Mouse (Mus musculus): Measurements from ENCODE around the gene Mafb.

Gene Mafb

DNA sequence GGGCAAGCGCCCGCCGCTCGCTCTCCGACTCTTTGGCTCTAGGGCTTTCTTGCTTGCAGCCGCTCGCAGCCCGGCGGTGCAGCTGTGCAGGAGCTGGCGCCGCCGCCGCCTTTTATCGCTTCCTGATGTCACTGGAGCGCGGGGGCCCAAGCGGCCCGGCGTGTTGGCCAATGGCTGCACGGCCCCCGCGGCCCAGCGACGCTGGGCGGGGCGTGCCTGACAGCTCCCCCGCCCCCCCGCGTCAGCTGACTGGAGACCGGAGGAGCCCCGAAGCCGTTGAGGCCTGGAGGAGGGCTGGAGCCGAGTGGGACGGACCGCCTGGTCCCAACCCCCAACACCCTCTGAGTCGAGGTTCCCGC lies at the start of gene Mafb:
Mafb (minus strand) TSS at position 86 of the 359 bp plus-strand sequence.
- DNase-seq, result peak; percentile 95

- no peak for DNase-seq
These were observed 48.3 kb upstream of the Mafb start for GRCm38 (mm10) chr2:160415161-160415560.

GRCm38 (mm10) chr2:160414736-160415135 lies 47.9 kb upstream of the Mafb start:
- peak; percentile 5 for DNase-seq

DNA sequence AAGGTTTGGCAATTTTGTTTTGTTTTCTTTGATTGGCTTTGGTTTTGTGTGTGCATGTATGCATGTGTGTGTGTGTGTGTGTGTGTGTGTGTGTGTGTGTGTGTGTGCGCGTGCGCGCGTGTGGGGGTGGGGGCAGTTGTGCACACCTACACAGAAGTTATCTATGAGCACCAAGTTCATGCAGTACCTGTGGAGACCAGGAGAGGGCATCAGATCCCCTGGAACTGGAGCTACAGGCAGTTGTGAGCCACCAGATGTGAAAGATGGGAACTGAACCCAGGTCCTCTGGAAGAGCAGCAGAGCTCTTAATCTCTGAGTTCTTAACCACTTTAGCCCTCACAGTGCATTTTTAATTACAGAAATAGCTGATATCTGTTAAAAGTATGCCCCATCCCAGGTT lies 47.1 kb upstream of the Mafb start:
- peak; percentile 15 for DNase-seq

- DNase-seq, result peak; percentile 18
These were observed 46.2 kb upstream of the Mafb start for GRCm38 (mm10) chr2:160413055-160413454.

GRCm38 (mm10) chr2:160411431-160411830 lies 44.6 kb upstream of the Mafb start:
- DNase-seq, result no peak

GRCm38 (mm10) chr2:160407720-160408119 lies 40.9 kb upstream of the Mafb start:
- DNase-seq, result no peak

DNA sequence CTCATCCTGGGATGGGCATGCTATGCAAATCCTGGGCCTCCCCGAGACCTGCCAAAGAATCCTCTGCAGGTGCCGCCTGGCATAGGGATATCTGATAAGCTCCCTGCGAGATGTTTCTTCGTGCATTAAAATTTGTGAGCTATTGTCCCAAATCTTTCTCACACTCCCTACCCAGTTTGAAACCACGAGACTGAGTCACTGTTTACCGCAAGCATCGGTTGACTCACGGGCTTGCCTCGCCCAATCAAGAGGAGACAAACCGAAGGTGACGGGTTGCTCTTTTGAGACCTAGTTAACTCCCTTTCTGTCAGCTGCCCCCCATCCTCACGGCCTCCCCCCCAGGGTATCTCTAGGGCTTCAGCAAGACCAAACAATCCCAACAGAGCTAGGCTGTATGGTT lies 30.9 kb upstream of the Mafb start:
- no peak for DNase-seq

DNA sequence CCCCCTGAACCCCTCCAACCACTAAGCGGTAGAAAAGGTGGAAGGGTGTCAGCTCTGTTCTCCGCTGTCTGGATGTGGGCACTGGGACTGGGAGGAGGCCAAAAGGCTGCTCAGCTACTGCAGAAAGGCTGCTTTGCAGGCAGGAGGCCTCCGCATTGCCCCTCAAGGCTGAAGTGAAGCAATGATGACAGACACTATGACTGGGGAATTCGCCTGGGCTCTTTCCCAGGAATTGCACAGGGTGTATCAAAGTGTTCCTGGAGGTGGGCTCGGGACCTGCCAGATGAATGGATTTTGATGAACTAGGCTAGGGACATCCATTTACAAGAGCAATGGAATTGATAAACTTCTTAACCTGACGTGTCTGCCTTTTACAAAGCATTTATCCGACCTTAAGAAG lies 27.9 kb upstream of the Mafb start:
- no peak for DNase-seq

GRCm38 (mm10) chr2:160392648-160393047 lies 25.8 kb upstream of the Mafb start:
- no peak for DNase-seq

DNA sequence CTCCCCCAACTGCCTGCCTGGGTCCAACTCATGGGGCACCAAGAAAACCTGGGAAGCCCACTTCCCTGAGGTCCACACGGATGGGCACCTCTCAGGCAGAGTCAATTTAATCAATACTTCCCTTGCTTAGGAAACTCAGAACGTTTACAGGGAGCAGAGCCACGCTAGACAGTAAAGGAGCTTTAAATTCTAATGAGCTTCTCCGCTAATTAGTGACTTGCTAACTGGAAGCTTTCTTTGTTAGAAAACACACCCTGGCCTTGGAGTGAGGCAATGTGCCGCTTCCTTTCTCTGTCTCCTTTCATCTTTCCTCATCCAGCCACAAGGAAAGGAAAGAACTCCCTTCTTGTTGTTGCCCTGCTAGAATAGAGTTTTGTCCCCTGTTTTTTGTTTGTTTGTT lies 21.7 kb upstream of the Mafb start:
- no peak for DNase-seq

- no peak for DNase-seq
These were observed 16.6 kb upstream of the Mafb start for GRCm38 (mm10) chr2:160383418-160383817.

GRCm38 (mm10) chr2:160378271-160378670 lies 11.4 kb upstream of the Mafb start:
- DNase-seq, result peak; percentile 47

DNA sequence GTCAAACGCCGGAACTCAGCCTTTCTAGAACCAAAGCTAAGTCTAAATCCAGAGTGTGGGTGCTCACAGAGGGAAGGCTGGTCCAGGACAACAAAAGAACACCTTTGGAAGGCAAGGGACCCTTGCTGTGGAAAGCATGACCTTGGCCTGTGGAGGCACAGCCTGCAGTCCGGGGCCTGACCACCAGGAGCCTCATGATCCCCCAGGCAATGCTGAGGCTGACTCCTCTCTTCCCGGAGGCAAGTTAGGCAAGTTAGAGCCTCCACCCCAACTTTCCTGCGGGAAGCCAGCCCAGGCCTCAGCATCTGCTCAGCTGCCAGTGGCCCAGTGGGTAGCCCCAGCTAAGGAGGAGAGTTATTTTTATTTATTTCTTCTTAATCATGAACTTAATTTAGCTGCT lies 9.4 kb upstream of the Mafb start:
- no peak for DNase-seq

GRCm38 (mm10) chr2:160369653-160370420 lies 3.0 kb upstream of the Mafb start:
- no peak for DNase-seq

DNA sequence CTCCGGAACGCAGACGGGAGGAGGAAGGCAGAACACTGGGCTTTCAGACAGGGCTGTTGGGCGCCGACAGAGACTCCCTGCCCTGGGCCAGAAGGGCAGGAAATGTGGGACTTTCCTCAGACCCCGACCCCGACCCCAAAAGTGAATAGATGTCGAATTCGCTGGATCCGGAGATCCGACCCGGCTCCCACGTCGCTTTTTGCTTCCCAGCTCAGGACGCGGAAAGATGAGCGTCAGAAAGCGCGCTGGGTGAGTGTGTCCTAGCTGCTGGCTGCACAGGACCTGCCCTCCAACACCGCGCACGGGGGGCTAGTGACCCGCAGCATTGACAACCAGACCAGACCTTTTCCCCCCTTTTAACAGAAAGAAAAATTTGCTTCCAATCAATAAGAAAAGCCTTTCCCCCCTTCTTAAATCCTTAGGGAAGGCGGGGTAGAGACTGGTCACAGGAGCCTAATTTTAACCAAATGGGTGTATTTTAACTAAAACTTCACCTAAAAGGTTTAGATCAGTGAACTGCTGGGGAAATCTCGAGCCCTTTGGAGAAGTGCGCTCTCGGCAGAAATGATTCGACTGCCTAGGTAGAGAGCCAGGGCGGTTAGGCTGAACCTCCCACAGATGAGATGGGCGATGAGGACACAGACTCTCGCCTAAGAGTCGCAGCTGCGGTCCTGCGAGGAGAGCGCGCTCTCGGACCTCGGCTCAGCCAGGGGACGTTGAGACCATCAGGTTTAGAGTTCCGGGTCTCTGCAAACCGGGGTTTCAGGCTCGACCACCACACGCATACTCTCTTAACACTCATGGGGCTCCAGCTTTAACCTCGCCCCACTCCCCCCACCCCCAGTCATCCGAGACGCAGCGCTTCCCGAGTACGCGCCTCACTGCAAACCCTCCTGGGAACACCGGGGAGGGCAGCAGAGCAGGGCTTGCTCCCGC lies 1.8 kb upstream of the Mafb start:
- no peak for DNase-seq

GRCm38 (mm10) chr2:160367448-160368208 lies 763 bp upstream of the Mafb start:
- peak; percentile 94 for DNase-seq

- DNase-seq, result no peak
These were observed 520 bp downstream of the Mafb start for GRCm38 (mm10) chr2:160366111-160366979.

DNA sequence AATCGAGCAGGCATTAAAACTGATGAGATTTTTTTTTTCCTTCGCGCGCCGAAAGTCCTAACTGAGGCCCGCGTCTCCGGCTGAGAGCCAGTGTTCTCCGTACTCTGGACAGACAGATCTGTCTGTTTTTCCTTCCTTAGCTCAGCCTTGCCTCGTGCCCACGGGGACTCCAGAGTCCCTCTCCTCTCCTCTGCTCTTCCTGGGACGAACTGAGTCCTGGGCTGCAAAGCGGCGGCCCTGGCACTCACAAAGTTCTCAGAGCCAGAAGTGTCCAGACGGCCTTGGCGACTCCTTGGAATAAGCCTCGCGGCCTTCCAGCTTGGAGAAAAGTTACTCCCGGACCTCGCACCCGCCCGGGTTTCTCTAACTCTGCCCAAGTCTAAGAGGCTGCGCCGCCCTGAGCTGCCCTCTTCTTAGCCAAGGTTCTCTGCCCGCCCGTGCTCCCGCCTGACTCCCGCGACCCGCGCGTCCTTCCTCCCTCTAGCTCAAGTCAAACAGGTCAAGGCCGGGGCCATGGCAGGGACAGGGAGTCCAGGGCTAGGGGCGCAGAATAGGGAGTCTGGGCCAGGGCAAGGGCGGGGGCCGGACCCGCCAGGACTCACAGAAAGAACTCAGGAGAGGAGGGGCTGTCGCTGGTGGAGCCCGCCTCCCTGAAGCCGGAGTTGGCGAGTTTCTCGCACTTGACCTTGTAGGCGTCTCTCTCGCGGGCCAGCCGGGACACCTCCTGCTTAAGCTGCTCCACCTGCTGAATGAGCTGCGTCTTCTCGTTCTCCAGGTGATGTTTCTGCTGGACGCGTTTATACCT lies 1.6 kb downstream of the Mafb start:
- peak; percentile 46 for DNase-seq

- no peak for DNase-seq
These were observed 2.2 kb downstream of the Mafb start for GRCm38 (mm10) chr2:160364666-160365065.

DNA sequence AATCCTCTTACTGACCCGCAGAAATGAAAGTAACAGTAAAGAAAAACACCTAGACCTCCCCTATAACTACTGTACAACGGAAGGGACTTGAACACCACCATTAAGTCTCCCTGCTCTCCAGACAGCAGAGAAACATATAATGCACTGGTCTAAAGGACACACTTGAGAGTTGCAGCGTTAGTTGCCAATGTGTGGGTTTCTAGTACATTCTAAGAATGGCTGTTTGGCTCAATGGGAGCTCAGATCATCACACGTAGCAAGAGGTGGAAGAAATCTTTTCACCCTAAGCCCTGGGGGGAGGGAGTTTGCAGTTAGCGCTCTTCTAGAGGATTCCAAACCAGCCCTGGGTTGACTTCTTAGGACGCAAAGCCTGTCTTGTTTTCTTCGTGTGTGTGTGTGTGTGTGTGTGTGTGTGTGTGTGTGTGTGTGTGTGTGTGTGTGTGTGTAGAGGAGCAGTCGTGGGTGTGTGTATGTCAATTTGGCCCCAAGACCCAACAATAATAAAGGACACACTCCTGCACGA lies 2.7 kb downstream of the Mafb start:
- no peak for DNase-seq

Measured in lung, postnatal 10 days (tissue).